Mouse (Mus musculus): Measurements from ENCODE around the gene Ube2k. TPM values are rescaled to one million over a fixed set of nuclear protein-coding genes. Genes with fewer than 3 reads are reported as not detected.
"Not testable (repeated sequence)": the region's sequence is repeated elsewhere in the genome, so short reads cannot be mapped to it uniquely, and the experiment has no call there.

Gene Ube2k
- polyA plus RNA-seq (2017; shearing (Covaris generic)), result 100 to 1,000 TPM in 2 of 3 experiments, 10 to 100 TPM in 1; 97.7 to 133 (median 119) TPM

DNA sequence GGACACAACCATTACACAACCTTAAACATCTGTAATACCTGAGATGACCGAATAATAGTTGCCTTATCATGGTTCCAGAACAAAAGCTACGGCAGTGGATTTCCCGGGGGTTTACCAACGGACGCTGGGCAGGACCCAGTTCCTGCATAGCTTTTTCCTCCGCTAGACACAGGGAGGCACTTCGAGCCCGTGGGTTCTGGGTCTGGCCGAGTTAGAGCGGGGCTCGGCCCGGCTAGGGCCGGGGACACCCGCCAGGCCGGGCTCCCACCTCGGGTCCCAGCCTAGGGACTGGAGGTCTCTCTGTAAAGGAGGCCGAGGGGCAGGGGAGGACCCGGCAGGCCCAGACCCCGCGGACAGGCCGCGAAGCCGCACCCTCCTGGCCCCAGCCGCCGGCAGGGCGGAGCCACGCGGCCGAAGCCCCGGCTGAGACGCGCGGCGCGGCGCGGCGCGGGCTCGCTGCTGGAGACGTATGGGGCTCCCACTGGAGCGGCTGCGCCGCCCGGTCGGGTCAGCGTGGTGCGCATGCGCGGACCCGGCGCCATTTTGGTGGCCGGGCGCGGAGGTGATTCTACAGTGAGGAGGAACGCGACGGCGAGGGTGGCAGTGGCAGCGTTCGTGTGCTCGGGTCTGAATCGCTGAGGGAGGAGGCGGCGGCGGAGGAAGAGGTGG is at the start of gene Ube2k, which contains the start of gene Smim14:
Ube2k (plus strand) TSS at position 483 of the 669 bp plus-strand sequence.
Smim14 (minus strand) TSS at position 434 of the 669 bp plus-strand sequence.
- ATAC-seq, result peak; percentile 79

DNA sequence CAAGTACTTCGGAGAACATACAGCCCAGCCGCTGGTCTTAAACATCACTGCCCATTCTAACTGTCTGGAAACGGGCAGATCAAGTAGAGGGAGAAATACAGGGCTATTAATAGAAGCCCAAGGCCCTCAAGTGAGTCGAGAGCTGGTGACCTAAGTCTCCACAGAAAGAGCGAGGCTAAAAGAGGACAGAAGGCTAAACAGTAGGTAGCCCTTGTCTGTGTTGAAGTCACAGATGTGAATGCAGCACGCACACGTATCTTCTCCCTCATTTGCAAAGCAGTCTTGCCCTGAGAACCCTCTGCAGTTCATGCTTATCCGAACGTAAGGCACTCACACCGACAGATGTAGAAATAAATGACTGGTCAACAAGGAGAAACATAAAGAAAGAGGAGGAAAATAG is 49.7 kb upstream of the Ube2k start:
- ATAC-seq, result no peak

DNA sequence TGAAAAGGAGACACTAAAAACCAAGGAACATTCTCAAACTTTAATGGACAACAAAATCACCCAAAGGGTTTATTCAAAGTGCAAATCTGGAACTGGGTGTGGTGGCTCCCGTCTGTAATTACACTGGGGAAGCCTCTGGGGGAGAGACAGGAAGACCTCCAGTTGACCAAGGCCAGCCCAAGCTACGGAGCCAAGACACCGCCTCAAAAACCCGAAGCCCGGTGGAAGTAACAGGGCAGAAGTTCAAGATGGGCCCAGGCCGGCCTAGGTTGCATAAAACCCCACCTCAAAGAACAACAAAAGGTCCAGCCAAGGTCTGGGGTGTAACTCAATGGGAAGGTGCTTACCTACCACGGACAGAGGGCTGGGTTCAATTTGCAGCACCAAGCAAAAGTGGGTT is 48.3 kb upstream of the Ube2k start:
- no peak for ATAC-seq

DNA sequence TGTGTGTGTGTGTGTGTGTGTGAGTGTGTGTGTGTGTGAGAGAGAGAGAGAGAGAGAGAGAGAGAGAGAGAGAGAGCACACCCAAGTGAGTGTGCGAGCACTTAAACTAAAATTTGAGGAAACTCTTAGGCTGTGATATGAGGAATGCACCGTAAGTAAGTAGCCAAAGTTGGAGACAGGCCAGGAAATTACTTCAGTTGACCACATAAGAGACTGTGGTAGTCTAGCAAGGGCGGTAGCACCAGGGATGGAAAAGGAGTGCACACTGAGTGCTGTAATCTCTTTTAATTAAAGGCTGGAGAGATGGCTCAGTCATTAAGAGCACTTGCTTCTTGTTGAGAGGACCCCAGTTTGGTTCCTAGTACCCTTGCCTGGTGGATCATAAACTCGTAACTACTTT is 47.2 kb upstream of the Ube2k start:
- ATAC-seq, result no peak

DNA sequence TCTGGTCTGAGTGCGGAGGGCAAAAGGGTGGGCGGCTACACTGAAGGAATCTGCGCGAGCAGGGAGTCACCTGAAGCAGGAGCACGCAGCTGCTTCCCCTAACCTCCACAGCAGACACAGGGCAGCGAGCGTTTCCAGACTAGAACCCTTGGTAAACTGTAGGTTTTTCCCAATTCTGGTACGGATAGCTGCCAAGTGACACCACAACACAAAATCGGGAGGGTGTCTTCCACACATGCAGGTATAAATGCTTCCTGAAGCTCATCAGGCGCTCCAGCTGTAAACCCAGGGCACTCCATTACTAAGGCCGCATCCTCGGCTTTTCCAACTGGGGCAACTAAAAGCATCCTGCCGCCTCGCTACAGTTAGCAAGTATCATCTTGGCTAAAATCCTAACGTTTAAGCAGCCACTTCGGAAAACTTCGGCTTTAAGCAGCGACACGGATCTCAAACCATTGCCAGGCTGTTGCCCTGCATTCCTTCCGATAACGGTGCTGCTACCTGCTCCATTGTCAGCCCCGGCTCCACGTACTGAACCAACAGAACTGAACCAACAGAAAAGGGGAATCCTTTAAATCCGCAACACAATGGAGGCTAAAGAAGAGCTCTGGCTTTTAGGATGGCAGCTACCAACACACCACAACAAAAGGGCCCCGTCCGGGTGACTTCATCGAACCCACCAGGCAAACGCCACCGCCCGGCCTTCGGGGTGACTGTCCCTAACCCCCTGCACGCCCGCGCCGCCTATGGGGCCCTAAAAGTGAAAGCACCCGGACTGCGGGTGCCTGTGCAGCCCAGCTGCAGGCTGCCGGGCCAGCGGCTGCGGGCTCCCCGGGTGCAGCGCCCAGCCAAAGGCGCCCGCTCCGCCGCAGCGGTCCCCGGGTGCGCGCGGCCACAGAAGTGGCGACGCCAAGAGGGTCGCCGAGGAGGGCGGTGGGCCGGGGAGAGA is 45.0 kb upstream of the Ube2k start:
- ATAC-seq, result peak; percentile 49

DNA sequence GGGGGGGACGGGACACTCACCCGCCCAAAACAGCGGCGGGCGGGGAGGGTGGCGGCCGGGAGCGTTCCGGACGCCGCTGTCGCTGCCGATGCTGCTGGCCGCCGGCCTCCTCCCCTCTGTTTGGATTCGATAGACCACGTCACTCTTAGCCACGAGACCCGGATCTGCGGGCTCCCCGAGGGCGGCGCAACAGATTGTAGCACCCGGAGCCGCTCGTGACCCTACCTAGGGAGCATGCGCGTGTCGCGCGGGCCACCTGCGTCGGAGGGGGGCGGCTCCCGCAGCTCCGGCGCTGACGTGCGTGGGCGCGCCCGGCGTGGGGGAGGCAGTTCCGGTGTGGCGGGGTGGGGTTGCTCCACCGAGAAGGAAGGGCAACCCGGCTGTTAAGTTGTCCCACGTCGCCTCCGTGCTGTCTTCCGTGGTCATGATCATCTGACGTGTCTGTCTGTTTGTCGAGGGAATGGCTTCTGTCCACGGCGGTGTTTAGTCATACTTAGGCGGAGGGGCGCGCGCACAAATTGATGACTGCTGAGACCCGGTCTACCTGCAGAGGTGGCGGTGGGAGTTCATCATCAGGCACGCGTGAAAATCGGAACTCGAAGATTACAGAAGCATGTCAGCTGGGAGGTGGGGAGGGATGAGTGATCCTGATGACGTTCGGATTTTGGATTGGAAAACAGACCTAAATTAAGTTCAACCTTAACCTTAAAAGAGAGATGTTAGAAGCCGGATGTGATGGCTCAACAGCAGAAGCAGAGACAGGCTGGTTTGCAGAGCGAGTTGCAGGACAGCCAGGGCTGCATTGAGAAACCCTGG is 44.1 kb upstream of the Ube2k start, which contains the start of gene Gm43552:
Gm43552 (minus strand) TSS at position 118 of the 816 bp plus-strand sequence.
- ATAC-seq, result peak; percentile 86

DNA sequence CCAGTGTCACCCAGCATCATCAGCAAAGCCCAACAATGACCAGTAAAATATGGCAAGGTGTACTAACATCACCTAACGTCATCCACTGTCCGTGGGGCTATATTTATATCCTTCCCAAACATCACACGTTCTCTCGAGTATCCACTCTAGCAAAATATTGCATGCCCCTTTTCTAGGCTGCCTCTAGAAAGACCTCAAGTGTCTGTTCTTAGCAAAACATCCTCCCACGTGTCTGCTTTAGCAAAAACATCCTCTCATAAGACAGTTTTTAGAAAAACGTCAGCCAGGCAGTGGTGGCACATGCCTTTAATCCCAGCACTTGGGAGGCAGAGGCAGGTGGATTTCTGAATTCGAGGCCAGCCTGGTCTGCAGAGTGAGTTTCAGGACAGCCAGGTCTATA is 36.8 kb upstream of the Ube2k start:
- peak; percentile 48 for ATAC-seq

DNA sequence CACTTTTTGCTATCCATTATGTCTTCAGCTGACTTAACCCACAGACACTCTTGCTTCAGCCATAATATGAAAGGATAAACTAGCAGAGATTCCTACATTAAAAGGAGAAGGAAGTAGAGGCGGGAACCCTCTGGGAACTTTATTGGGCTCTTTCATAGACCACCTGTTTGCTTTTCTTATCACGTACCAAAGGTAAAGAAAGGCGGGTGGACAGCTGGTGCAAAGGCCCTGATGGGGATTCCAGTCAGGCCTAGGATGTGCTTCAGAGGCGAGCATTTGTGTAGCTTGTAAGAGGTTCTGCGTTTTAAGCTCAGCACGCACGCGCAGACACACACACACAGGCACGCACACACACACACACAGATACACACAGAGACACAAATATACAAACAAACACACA is 35.6 kb upstream of the Ube2k start:
- ATAC-seq, result no peak

DNA sequence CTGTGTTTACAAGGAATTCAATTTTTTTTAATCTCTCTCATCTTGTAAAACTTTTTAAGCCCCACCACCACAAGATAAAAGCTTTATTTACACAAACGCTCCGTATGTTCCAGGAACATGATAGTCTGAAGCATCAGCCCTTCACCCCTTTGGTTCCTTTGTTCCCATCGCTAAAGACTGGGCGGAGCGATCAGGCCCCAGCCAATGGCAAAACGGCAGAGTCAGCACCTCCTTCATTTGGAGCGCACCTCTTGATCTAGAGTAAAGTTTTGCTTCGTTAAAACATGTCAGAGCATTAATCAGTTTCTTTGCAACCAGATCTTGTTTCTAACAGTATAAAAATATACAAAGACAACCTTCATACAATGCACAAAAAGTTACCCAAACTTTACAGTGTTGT is 31.2 kb upstream of the Ube2k start:
- peak; percentile 35 for ATAC-seq

DNA sequence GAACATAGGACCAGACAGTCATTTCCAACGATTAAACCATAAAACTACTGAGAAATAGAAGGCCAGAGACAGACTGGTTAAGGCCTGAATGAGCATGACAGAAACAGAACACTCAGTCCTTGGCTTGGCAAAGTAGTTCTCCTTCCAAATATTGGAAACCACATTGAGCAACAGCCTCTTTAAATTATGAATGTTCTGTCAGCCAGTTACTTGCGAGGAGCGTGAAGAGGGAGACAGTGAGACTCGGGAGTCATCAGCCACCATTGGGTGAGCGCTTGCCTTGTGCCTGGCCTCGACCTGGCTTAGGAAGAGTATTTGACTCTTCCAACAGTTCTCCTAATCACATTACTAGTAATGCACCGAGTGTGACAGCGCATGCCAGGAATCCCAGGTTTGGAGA is 28.6 kb upstream of the Ube2k start:
- no peak for ATAC-seq

DNA sequence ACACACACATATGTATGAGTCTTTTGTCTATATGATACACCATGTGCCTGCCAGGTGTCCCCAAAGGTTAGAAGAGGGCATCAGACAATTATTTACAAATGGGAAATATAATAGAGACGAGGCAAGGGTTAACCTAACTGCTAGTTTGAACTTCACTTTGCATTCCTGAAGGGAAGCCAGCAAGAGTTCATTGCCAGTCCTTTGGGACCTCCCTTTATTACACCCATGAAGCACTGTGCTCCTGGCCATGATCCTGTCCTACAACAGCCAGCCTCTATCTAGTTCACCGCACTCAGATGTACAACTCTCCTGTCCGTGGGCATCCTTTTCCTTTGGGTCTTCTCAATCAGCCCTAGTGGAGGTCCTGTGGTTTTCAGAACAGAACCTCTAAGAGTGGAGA is 23.5 kb upstream of the Ube2k start:
- ATAC-seq, result no peak

DNA sequence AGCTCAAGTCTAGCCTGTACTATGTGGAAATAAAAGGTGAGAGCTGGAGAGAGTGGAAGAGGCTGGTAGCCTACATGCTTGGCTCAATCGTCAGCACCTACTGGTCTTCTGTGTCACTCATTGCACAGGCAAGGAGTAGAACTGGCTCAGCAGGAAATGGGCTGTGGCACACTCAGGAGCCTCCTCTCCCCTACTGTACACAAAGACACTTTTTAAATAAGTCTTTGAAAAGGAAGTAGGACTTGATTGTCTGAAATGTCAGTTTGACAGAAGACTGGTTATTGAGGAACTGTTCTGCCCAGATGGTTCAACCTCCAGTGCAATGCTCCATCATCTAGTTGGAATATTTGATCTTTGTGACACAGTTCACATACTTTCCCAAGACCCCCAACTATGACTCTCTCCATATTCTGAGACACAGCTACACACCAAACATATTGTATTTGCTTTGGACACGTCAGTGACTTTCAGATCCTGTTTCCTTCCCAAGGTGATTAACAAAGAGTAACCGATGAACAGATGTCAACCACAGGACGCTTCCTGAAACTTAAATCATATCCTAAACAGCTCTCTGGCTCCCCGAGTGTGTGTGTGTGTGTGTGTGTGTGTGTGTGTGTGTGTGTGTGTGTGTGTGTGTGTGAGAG is 22.3 kb upstream of the Ube2k start:
- peak; percentile 72 for ATAC-seq

DNA sequence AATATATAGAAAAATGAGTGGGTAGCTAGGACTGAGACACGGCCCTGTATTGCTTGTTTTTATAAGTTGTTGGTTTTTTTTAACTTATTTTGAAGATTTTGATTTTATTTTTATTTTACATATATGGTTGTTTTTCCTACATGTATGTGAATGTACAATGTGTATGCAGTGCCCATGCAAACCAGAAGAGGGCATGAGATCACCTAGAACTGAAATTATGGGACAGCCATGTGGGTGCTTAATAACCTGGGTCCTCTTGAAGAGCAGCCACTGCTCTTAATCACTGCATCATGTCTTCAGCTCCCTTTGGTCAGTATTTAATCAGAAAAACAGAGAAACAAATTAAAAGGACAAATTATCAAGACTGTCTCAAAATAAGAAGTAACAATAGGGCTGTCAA is 15.2 kb upstream of the Ube2k start:
- no peak for ATAC-seq

DNA sequence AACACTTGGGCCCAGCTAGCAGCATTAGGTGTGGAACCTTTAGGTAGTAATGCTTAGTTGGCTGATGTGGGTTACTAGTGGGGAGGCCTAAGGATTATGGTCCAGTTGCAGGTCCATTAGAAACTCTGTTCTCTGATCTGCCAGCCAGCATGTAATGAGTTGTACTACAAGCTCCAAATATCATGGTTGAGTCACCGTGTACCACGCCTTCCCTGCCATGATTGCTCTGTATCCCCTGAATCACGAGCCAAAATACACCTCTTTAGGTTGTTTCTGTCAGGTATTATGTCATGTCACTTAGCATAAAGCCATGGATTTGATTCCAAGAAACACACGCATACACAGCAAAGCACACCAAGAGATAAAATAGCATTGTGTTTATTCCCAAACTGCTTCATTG is 12.2 kb upstream of the Ube2k start:
- ATAC-seq, result no peak

DNA sequence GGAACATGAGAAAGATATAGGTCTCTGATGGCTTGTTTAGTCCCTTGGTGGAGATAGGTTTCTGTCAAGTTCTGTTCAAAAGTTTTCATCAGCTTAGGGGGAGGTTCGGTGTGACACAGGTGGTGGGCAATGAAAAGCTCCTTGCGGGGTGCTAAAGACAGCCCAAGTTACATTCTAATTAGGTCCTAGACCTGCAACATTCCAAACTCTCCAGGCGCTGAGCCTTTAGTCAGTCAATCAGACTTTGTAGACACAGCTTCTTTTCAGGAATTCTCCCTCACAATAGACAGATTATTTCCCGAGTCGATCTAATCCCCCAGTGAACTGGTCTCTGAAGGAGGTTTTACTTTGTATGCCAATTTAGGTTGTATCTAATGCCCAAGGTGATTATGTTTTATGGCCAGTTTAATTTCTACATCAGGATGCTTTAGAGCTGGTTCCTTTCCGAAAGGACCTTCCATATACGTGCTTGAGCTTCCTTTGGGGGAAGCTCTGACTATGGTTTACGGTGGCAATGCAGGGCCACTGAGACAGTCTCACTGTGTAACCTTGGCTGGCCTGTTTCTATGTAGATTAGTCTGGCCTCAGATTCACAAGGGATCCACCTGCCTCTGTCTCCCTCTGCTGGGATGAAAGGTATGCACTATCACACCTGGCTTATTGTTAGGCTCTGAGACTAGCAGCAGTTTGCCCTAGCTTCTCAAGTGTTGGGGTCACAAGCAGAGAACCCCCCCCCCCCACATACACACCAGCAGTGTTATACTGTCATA is 11.2 kb upstream of the Ube2k start:
- peak; percentile 41 for ATAC-seq

DNA sequence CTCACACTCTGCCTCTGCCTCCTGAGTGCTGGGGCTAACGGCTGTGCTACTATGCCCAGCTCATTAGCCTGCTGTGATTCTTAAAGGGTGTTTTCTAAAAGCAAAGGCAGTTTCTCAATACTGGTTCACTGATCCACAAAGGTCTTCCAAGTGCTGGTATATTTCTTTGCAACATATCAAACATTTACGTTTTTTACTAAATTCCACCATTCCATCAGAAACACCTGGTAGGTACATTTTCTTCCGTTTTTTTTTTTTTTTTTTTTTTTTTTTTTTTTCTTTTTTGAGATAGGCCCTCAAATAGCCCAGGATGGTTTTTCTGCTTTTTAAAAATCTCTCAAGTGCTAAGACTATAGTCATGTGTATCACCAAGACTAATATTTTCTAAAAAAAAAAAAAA is 5.8 kb upstream of the Ube2k start:
- ATAC-seq, result no peak

DNA sequence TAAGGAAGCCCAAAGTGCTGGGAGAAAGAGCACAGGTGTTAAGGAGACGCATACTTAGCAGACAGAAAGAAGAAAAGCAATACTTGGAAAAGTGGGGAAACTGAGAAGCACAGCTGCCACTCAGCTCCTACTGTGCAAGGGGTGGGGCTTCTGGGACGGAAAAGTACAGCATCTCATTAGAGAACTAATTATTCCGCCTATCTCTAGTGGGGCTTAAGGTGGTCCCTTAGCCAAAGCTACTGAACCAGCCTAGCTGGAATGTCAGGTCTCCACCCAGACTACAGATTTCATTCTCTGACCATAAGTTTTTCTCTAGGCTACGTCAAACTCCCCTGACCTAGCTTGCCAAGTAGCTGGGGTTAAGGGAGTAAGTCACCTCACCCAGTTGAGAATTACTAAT is 2.5 kb upstream of the Ube2k start:
- no peak for ATAC-seq

DNA sequence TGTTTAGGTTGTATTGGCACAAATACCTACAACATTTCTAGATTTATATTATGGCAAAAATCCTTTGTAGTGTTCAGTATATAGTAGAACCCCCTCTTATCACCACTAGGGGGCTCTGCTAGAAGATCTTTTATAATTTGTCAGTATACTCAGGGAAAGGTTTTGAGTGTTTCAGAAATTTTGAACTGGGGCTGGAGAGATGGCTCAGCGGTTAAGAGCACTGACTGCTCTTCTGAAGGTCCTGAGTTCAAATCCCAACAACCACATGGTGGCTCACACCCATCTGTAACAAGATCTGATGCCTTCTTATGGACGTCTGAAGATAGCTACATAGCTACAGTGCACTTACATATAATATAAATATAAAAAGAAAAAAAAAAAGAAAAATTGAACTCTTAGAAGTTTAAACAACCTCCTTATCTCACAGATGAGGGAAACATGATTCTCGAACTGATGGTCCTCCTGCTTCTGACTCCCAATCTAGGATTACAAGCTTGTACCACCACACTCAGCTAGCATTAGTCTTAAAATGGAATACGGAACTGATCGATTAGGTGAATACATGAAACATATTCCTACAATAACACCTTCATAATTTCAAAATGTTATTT is 1.5 kb upstream of the Ube2k start:
- ATAC-seq, result peak; percentile 33

DNA sequence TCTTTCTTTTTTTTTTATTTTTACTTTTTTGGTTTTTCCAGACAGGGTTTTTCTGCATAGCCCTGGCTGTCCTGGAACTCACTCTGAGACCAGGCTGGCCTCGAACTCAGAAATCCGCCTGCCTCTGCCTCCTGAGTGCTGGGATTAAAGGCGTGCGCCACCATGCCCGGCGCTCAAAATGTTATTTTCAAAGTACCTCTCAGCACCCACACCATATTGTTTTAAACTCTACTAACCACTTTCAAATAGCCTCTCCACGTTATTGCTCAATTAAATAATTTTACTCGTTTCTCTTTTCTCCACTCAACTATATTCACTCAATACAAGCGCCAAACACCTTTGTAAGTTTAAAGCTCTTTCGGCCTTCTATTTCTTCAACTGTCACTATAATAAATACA is 966 bp upstream of the Ube2k start:
- not testable (repeated sequence) for ATAC-seq

DNA sequence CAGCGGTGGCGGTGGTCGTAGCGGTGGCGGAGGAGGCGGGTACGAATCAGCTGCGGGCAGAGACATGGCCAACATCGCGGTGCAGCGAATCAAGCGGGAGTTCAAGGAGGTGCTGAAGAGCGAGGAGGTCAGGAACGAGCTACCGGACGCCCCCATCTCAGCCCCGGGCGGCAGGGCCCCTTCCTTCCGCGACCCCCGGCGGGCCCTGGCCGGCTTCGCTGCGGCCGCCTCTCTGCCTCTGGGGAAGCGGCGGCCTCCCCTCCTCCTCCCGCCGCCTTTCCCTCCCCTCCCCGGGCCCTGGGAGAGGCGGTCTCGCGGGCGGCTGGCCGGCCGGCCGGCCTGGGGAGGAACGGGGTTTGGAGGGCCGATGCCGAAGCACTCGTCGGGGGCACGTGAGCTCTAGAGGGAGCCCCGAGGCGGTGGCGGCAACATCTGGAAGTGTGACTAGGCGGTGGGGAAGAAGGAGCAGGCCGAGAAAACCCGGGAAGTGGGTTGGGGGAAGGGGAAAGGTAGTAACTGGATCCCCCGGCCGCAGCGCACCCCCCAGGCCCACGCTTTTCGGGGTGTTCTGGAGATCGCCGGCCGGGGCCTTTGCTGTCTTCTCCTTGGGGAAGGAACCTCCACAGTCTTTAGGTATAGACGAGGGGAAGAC is 513 bp downstream of the Ube2k start:
- ATAC-seq, result peak; percentile 14

DNA sequence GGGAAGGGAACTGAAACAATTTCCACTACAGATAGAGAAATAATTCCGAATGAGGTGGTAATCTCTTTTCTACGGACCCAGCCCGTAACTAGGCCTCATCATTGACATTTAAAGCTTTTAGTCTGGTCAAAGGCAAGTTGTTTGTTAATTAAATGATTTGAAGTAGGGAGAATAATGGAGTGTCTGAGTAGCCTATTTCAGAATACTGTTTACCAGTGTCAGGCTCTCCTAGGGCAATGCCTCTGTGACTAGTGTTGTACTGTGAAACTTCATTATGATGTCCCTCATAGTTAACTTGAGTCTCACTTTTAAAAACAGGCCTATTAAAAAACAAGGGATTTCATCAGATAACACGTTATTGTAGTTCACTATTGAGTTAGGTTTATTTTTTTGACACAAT is 1.1 kb downstream of the Ube2k start:
- no peak for ATAC-seq

Data from inflammation-experienced regulatory T-cells, adult 6 months (primary cell).